Mouse (Mus musculus): ENCODE results near the gene Nectin1. TPM values are rescaled to one million over a fixed set of nuclear protein-coding genes. Genes with fewer than 3 reads are reported as not detected.

The Nectin1 gene
- polyA plus RNA-seq, 1 experiment, result 0.87 TPM

GRCm38 (mm10) chr9:43734952-43735351 lies 8.8 kb upstream of the Nectin1 start:
- TF ChIP-seq CTCF (IDR thresholded peaks at IDR 0.05; ENCODE audit: control insufficient read depth, insufficient read depth, low read length), result no peak
- TF ChIP-seq POLR2A (IDR thresholded peaks at IDR 0.05; ENCODE audit: borderline replicate concordance, control insufficient read depth, low read depth, low read length), result no peak
- H3K27ac ChIP-seq (ENCODE audit: control insufficient read depth, insufficient read depth, low read depth, low read length, poor library complexity), result no peak overlapping the region
- H3K4me1 ChIP-seq (ENCODE audit: control insufficient read depth, insufficient read depth, low read length), result no peaks in the 10 kb centered on the region
- no peak overlapping the region for H3K4me3 ChIP-seq (replicated peaks; ENCODE audit: control insufficient read depth, low read depth, low read length)

GRCm38 (mm10) chr9:43736046-43736730 lies 7.6 kb upstream of the Nectin1 start:
- Histone ChIP-seq H3K4me1 (ENCODE audit: control insufficient read depth, insufficient read depth, low read length) (no peaks in the 10 kb centered on the region), H3K4me3 (replicated peaks; ENCODE audit: control insufficient read depth, low read depth, low read length) (no peak overlapping the region), H3K27ac (ENCODE audit: control insufficient read depth, insufficient read depth, low read depth, low read length, poor library complexity) (no peak overlapping the region)
- WGBS, result 87% methylated on average over 9 of the region's 9 CpGs
- no peak for TF ChIP-seq CTCF (IDR thresholded peaks at IDR 0.05; ENCODE audit: control insufficient read depth, insufficient read depth, low read length)
- TF ChIP-seq POLR2A (IDR thresholded peaks at IDR 0.05; ENCODE audit: borderline replicate concordance, control insufficient read depth, low read depth, low read length), result no peak

- Histone ChIP-seq H3K4me1 (ENCODE audit: control insufficient read depth, insufficient read depth, low read length) (no peaks in the 10 kb centered on the region), H3K27ac (ENCODE audit: control insufficient read depth, insufficient read depth, low read depth, low read length, poor library complexity) (no peak overlapping the region)
Measured at GRCm38 (mm10) chr9:43737331-43737730, 6.5 kb upstream of the Nectin1 start.

GRCm38 (mm10) chr9:43737871-43738292 lies 5.9 kb upstream of the Nectin1 start:
- WGBS, result 13% methylated on average over 12 of the region's 12 CpGs
- H3K27ac ChIP-seq (ENCODE audit: control insufficient read depth, insufficient read depth, low read depth, low read length, poor library complexity), result no peak overlapping the region
- TF ChIP-seq CTCF (IDR thresholded peaks at IDR 0.05; ENCODE audit: control insufficient read depth, insufficient read depth, low read length) (no peak), POLR2A (IDR thresholded peaks at IDR 0.05; ENCODE audit: borderline replicate concordance, control insufficient read depth, low read depth, low read length) (no peak)

More at GRCm38 (mm10) chr9:43737331-43737730, 6.5 kb upstream of the Nectin1 start:
- WGBS, result 19% methylated on average over 3 of the region's 3 CpGs
- no peak overlapping the region for H3K4me3 ChIP-seq (replicated peaks; ENCODE audit: control insufficient read depth, low read depth, low read length)
- TF ChIP-seq CTCF (IDR thresholded peaks at IDR 0.05; ENCODE audit: control insufficient read depth, insufficient read depth, low read length), result no peak
- TF ChIP-seq POLR2A (IDR thresholded peaks at IDR 0.05; ENCODE audit: borderline replicate concordance, control insufficient read depth, low read depth, low read length), result no peak

GRCm38 (mm10) chr9:43738480-43739084 lies 5.2 kb upstream of the Nectin1 start:
- TF ChIP-seq CTCF (IDR thresholded peaks at IDR 0.05; ENCODE audit: control insufficient read depth, insufficient read depth, low read length), result no peak
- TF ChIP-seq POLR2A (IDR thresholded peaks at IDR 0.05; ENCODE audit: borderline replicate concordance, control insufficient read depth, low read depth, low read length), result no peak
- Histone ChIP-seq H3K4me1 (ENCODE audit: control insufficient read depth, insufficient read depth, low read length) (no peaks in the 10 kb centered on the region), H3K27ac (ENCODE audit: control insufficient read depth, insufficient read depth, low read depth, low read length, poor library complexity) (no peak overlapping the region), H3K4me3 (replicated peaks; ENCODE audit: control insufficient read depth, low read depth, low read length) (no peak overlapping the region)
- 26% methylated on average over 6 of the region's 6 CpGs for WGBS

More at GRCm38 (mm10) chr9:43737871-43738292, 5.9 kb upstream of the Nectin1 start:
- no peaks in the 10 kb centered on the region for H3K4me1 ChIP-seq (ENCODE audit: control insufficient read depth, insufficient read depth, low read length)
- H3K4me3 ChIP-seq (replicated peaks; ENCODE audit: control insufficient read depth, low read depth, low read length), result no peak overlapping the region

GRCm38 (mm10) chr9:43741277-43741676 lies 2.5 kb upstream of the Nectin1 start:
- Histone ChIP-seq H3K4me3 (replicated peaks; ENCODE audit: control insufficient read depth, low read depth, low read length) (no peak overlapping the region), H3K4me1 (ENCODE audit: control insufficient read depth, insufficient read depth, low read length) (no peaks in the 10 kb centered on the region), H3K27ac (ENCODE audit: control insufficient read depth, insufficient read depth, low read depth, low read length, poor library complexity) (no peak overlapping the region)
- 21% methylated on average over 2 of the region's 2 CpGs for WGBS
- no peak for TF ChIP-seq POLR2A (IDR thresholded peaks at IDR 0.05; ENCODE audit: borderline replicate concordance, control insufficient read depth, low read depth, low read length)
- TF ChIP-seq CTCF (IDR thresholded peaks at IDR 0.05; ENCODE audit: control insufficient read depth, insufficient read depth, low read length), result no peak

GRCm38 (mm10) chr9:43742066-43742465 lies 1.7 kb upstream of the Nectin1 start:
- Histone ChIP-seq H3K27ac (ENCODE audit: control insufficient read depth, insufficient read depth, low read depth, low read length, poor library complexity) (no peak overlapping the region), H3K4me1 (ENCODE audit: control insufficient read depth, insufficient read depth, low read length) (no peaks in the 10 kb centered on the region), H3K4me3 (replicated peaks; ENCODE audit: control insufficient read depth, low read depth, low read length) (no peak overlapping the region)
- 78% methylated on average over 4 of the region's 4 CpGs for WGBS
- TF ChIP-seq CTCF (IDR thresholded peaks at IDR 0.05; ENCODE audit: control insufficient read depth, insufficient read depth, low read length), result no peak

- TF ChIP-seq CTCF (IDR thresholded peaks at IDR 0.05; ENCODE audit: control insufficient read depth, insufficient read depth, low read length), result no peak
- no peak for TF ChIP-seq POLR2A (IDR thresholded peaks at IDR 0.05; ENCODE audit: borderline replicate concordance, control insufficient read depth, low read depth, low read length)
- H3K4me3 ChIP-seq (replicated peaks; ENCODE audit: control insufficient read depth, low read depth, low read length), result no peak overlapping the region
- no peak overlapping the region for H3K27ac ChIP-seq (ENCODE audit: control insufficient read depth, insufficient read depth, low read depth, low read length, poor library complexity)
- H3K4me1 ChIP-seq (ENCODE audit: control insufficient read depth, insufficient read depth, low read length), result no peaks in the 10 kb centered on the region
- WGBS, result 3% methylated on average over 27 of the region's 27 CpGs
Measured at GRCm38 (mm10) chr9:43742902-43743646, 710 bp upstream of the Nectin1 start.

Data from bone marrow, adult 2 months (tissue).